Mouse (Mus musculus) lung, embryonic 16.5 days (tissue): ENCODE data around the gene Cuedc1. TPM values are rescaled to one million over a fixed set of nuclear protein-coding genes. Genes with fewer than 3 reads are reported as not detected.

Source experiments
- ATAC-seq: fragments of 200-750 bp; cut with Nextera tagmentation; 2 replicates; pipeline ENCODE4 v1.8.0; 2017; ENCODE audit warnings: low read depth, mild to moderate bottlenecking, moderate library complexity
- H3K27ac ChIP-seq: fragments of 300-500 bp; sonication (generic); 2 replicates; pipeline ENCODE4 v1.5.1; 2014; ENCODE audit warnings: mild to moderate bottlenecking, control low read depth, low read length
- H3K27me3 ChIP-seq: fragments of 300-500 bp; sonication (generic); 2 replicates; pipeline ENCODE4 v1.6.1; 2014; ENCODE audit warnings: low read depth, low read length, mixed read lengths; ENCODE audit not compliant: control insufficient read depth, insufficient read depth
- H3K36me3 ChIP-seq: fragments of 300-500 bp; sonication (generic); 2 replicates; pipeline ENCODE4 v1.6.1; 2014; ENCODE audit warnings: low read length; ENCODE audit not compliant: control insufficient read depth, insufficient read depth
- H3K4me1 ChIP-seq: fragments of 300-500 bp; sonication (generic); replicated peaks from 2 replicates; pipeline ENCODE4 v1.6.1; 2014; ENCODE audit warnings: low read length, mixed read lengths; ENCODE audit not compliant: control insufficient read depth, insufficient read depth
- H3K4me2 ChIP-seq: fragments of 300-500 bp; sonication (generic); 2 replicates; pipeline ENCODE4 v1.6.1; 2014; ENCODE audit warnings: low read depth, low read length, control low read depth
- H3K4me3 ChIP-seq: fragments of 300-500 bp; sonication (generic); 2 replicates; pipeline ENCODE4 v1.5.1; 2014; ENCODE audit warnings: mild to moderate bottlenecking, low read length, control low read depth
- H3K9ac ChIP-seq: fragments of 300-500 bp; sonication (generic); 2 replicates; pipeline ENCODE4 v1.6.1; 2014; ENCODE audit warnings: low read length, control low read depth
- H3K9me3 ChIP-seq: fragments of 300-500 bp; sonication (generic); 2 replicates; pipeline ENCODE4 v1.6.1; 2016; ENCODE audit warnings: low read length; ENCODE audit not compliant: control insufficient read depth
- WGBS: fragments of 180-500 bp; shearing (Covaris S2); extraction: QIAGEN DNeasy Blood & Tissue Kit; methylation state at CpG from one replicate; pipeline ENCODE4 v1.1.7; 2014; 5-methylcytosine and 5-hydroxymethylcytosine counted together
- polyA plus RNA-seq: library from polyadenylated mRNA; unstranded; fragments of >200 nt; fragmentation: Nextera tagmentation; extraction: Ambion mirVana; gene quantifications from 2 replicates; pipeline ENCODE4 v1.2.1, GENCODE M21; 2015

The Cuedc1 gene
- polyA plus RNA-seq, 1 experiment from 2014 or later: 11.8 TPM

- peaks cover 3% of the 10 kb centered on the region; the same call in 1 of the 2 replicates for H3K36me3 ChIP-seq
- peaks cover 27% of the 10 kb centered on the region for H3K4me1 ChIP-seq
- no peaks in the 10 kb centered on the region for H3K27me3 ChIP-seq
- H3K9me3 ChIP-seq: no peaks in the 10 kb centered on the region
- H3K4me3 ChIP-seq: no peak overlapping the region
- H3K9ac ChIP-seq: peak overlapping the region; percentile 49
- WGBS: 14% methylated on average over 13 of the region's 16 CpGs
- H3K27ac ChIP-seq: peak overlapping the region; percentile 86
- peak; percentile 92 for ATAC-seq
- H3K4me2 ChIP-seq: peak overlapping the region; percentile 35
These were observed 83.2 kb downstream of the Cuedc1 start for GRCm38 (mm10) chr11:88180959-88181619.

GRCm38 (mm10) chr11:88184632-88185180, 86.8 kb downstream of the Cuedc1 start:
- 89% methylated on average over 17 of the region's 17 CpGs for WGBS
- Histone ChIP-seq H3K27me3 (no peaks in the 10 kb centered on the region), H3K36me3 (peaks cover 3% of the 10 kb centered on the region; the same call in 1 of the 2 replicates), H3K4me1 (peaks cover 39% of the 10 kb centered on the region), H3K4me3 (no peak overlapping the region), H3K4me2 (no peak overlapping the region), H3K9me3 (no peaks in the 10 kb centered on the region), H3K27ac (no peak overlapping the region), H3K9ac (no peak overlapping the region)
- ATAC-seq: no peak

- H3K9ac ChIP-seq: peak overlapping the region; percentile 53; the same call in 1 of the 2 replicates
- H3K27me3 ChIP-seq: 0 out of 2 replicates have a peak, but pooled peaks cover under 1% of the 10 kb centered on the region
- H3K4me2 ChIP-seq: no peak overlapping the region
- no peak for ATAC-seq
- H3K36me3 ChIP-seq: peaks cover 3% of the 10 kb centered on the region; the same call in 1 of the 2 replicates
- peak overlapping the region; percentile 60; the same call in 1 of the 2 replicates for H3K27ac ChIP-seq
- WGBS: 76% methylated on average over 14 of the region's 14 CpGs
- no peaks in the 10 kb centered on the region for H3K9me3 ChIP-seq
- peaks cover 24% of the 10 kb centered on the region for H3K4me1 ChIP-seq
- no peak overlapping the region for H3K4me3 ChIP-seq
These were observed 88.5 kb downstream of the Cuedc1 start for GRCm38 (mm10) chr11:88186078-88186946.

GRCm38 (mm10) chr11:88186947-88187243, 89.0 kb downstream of the Cuedc1 start:
- peak overlapping the region; percentile 23; the same call in 1 of the 2 replicates for H3K4me3 ChIP-seq
- H3K9ac ChIP-seq: peak overlapping the region; percentile 53
- peaks cover 3% of the 10 kb centered on the region; the same call in 1 of the 2 replicates for H3K27me3 ChIP-seq
- peaks cover 3% of the 10 kb centered on the region; the same call in 1 of the 2 replicates for H3K36me3 ChIP-seq
- H3K9me3 ChIP-seq: no peaks in the 10 kb centered on the region
- peak; percentile 29; the same call in 1 of the 2 replicates for ATAC-seq
- H3K4me2 ChIP-seq: no peak overlapping the region
- 33% methylated on average over 2 of the region's 2 CpGs for WGBS
- H3K4me1 ChIP-seq: peaks cover 18% of the 10 kb centered on the region
- H3K27ac ChIP-seq: peak overlapping the region; percentile 60

DNA sequence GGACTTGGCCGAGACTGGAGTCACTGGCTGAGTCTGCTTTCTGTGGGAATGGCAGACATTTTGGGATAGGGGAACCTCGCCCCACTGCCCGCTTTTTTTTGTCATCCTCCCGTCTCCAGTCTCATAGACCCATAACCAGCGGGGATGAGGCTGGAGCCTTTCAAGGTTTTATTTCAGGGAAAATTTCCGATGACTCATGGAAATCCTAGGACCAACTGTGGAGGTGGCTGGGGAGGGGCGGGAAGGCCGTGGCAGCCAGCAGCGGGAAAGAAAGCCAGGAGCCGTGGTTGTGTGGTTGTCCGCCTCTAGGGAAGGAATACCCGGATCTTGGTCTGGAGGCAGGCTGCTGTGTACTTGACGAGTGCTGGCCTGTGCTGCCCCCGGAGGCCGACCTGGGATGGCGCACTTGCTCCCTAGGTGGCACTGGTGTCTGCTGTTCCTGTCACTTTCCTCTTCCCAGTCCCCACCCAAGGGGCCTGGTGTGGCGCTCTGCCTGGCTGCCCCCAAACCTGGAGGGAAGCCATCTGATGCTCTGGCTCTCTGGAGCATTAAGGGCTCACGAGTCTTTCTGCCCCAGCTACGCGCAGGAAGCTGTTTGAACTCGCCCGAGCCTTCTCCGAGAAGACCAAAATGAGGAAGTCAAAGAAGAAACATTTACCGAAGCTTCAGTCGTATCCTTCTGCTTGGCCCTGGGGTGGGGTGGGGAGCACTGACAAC, 89.7 kb downstream of the Cuedc1 start:
- H3K9ac ChIP-seq: peak overlapping the region; percentile 53
- 9% methylated on average over 25 of the region's 25 CpGs for WGBS
- peak; percentile 95 for ATAC-seq

GRCm38 (mm10) chr11:88188216-88188615, 90.4 kb downstream of the Cuedc1 start:
- peaks cover 11% of the 10 kb centered on the region for H3K27me3 ChIP-seq
- no peak overlapping the region for H3K4me3 ChIP-seq
- H3K9ac ChIP-seq: no peak overlapping the region
- no peak for ATAC-seq
- H3K36me3 ChIP-seq: peaks cover 3% of the 10 kb centered on the region; the same call in 1 of the 2 replicates
- H3K27ac ChIP-seq: no peak overlapping the region
- no peak overlapping the region; the same call in 1 of the 2 replicates for H3K4me2 ChIP-seq
- peaks cover 17% of the 10 kb centered on the region for H3K4me1 ChIP-seq
- WGBS: 59% methylated on average over 8 of the region's 8 CpGs
- no peaks in the 10 kb centered on the region for H3K9me3 ChIP-seq

More for the DNA sequence above, 89.7 kb downstream of the Cuedc1 start:
- Histone ChIP-seq H3K36me3 (peaks cover 3% of the 10 kb centered on the region; the same call in 1 of the 2 replicates), H3K9me3 (no peaks in the 10 kb centered on the region), H3K27me3 (peaks cover 7% of the 10 kb centered on the region; the same call in 1 of the 2 replicates), H3K4me2 (peak overlapping the region; percentile 47), H3K4me3 (peak overlapping the region; percentile 23), H3K4me1 (peaks cover 14% of the 10 kb centered on the region), H3K27ac (peak overlapping the region; percentile 60)

DNA sequence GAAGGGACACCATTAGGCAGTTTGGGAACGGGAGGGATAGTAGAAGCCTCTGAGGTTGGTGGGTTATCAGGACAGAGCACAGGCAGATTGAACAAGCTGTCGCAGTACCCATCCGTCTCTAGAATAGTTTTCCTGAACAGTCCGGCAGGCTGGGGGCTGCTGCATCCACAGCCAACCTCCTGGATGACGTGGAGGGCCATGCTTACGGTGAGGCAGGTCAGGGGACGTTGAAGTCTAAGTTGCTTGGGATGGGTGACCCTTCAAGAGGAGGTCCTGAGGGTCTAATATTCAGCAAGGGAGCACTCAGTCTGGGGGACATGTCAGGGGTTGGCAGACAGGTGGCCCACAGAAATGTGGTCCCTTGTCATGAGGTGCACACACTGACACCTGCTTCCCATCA, 90.8 kb downstream of the Cuedc1 start:
- 90% methylated on average over 7 of the region's 7 CpGs for WGBS
- Histone ChIP-seq H3K4me3 (no peak overlapping the region), H3K27ac (no peak overlapping the region), H3K4me1 (peaks cover 21% of the 10 kb centered on the region), H3K9ac (no peak overlapping the region), H3K9me3 (no peaks in the 10 kb centered on the region), H3K4me2 (no peak overlapping the region), H3K36me3 (peaks cover under 1% of the 10 kb centered on the region; the same call in 1 of the 2 replicates), H3K27me3 (peaks cover 15% of the 10 kb centered on the region)
- no peak for ATAC-seq

DNA sequence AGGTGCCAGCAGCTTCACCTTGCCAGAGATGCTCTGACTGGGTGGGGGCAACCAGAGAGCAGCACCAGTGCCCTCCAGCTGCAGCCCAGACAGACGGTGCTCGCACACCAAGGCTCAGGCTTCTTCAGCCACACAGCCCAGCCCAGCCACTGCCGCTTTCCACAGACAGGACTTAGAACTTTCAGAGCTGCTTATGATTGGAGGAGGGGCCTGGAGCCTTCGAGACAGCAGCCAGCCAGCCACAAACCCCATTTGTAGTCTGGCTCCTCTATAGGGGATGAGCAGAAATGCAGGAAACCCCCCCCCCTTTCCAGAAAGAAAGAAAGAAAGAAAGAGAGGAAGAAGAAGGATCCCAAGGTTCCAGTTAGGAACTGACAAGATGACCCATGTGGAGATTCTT, 94.7 kb downstream of the Cuedc1 start:
- Histone ChIP-seq H3K36me3 (no peaks in the 10 kb centered on the region), H3K27me3 (peaks cover 26% of the 10 kb centered on the region), H3K9me3 (no peaks in the 10 kb centered on the region), H3K9ac (no peak overlapping the region), H3K4me3 (no peak overlapping the region), H3K4me2 (0 out of 2 replicates have a peak overlapping the region, but pooled peaks have one; percentile 7), H3K4me1 (peaks cover 25% of the 10 kb centered on the region), H3K27ac (no peak overlapping the region)
- peak; percentile 51; the same call in 1 of the 2 replicates for ATAC-seq
- WGBS: 15% methylated on average over 4 of the region's 4 CpGs
